Mouse (Mus musculus) macrophage (primary cell): Measurements from ENCODE around the gene Suco. TPM values are rescaled to one million over a fixed set of nuclear protein-coding genes. Genes with fewer than 3 reads are reported as not detected.

Experiments used
- H3K27ac ChIP-seq: fragments of 350-480 bp; formaldehyde crosslinking; 2 replicates; pipeline ENCODE4 v1.9.0; 2021
- H3K36me3 ChIP-seq: fragments of 350-480 bp; formaldehyde crosslinking; 2 replicates; pipeline ENCODE4 v1.9.0; 2021; ENCODE audit errors: inconsistent target
- H3K4me3 ChIP-seq: fragments of 350-480 bp; formaldehyde crosslinking; 2 replicates; pipeline ENCODE4 v1.9.0; 2021; ENCODE audit errors: inconsistent target
- H3K79me2 ChIP-seq: fragments of 350-480 bp; formaldehyde crosslinking; 2 replicates; pipeline ENCODE4 v1.9.0; 2021; ENCODE audit errors: inconsistent target
- WGBS: methylation state at CpG from one replicate; pipeline ENCODE4 v1.1.7; 2026; ENCODE audit warnings: inconsistent platforms; ENCODE audit not compliant: missing documents; 5-methylcytosine and 5-hydroxymethylcytosine counted together
- polyA plus RNA-seq: library from polyadenylated mRNA; stranded (reverse); fragments of 250-400 nt; gene quantifications from 3 replicates; pipeline ENCODE4 v1.2.4, GENCODE M21; 2018; ENCODE audit warnings: inconsistent platforms

Gene Suco
- polyA plus RNA-seq, 1 experiment from 2014 or later: 10.4 TPM

GRCm38 (mm10) chr1:161782725-161783124, 93.8 kb downstream of the Suco start:
- no peak overlapping the region for H3K27ac ChIP-seq
- WGBS: 95% methylated on average over 2 of the region's 2 CpGs
- no peaks in the 10 kb centered on the region for H3K79me2 ChIP-seq
- H3K4me3 ChIP-seq: no peak overlapping the region
- no peaks in the 10 kb centered on the region for H3K36me3 ChIP-seq

- H3K36me3 ChIP-seq: no peaks in the 10 kb centered on the region
- H3K79me2 ChIP-seq: no peaks in the 10 kb centered on the region
- no peak overlapping the region for H3K4me3 ChIP-seq
- no peak overlapping the region for H3K27ac ChIP-seq
- WGBS: 66% methylated on average over 5 of the region's 5 CpGs
These were observed 94.9 kb downstream of the Suco start for GRCm38 (mm10) chr1:161781594-161781993.

GRCm38 (mm10) chr1:161779057-161779456, 97.4 kb downstream of the Suco start:
- Histone ChIP-seq H3K4me3 (no peak overlapping the region), H3K79me2 (no peaks in the 10 kb centered on the region), H3K36me3 (no peaks in the 10 kb centered on the region), H3K27ac (no peak overlapping the region)

- 93% methylated on average over 6 of the region's 6 CpGs for WGBS
- H3K79me2 ChIP-seq: no peaks in the 10 kb centered on the region
- no peaks in the 10 kb centered on the region for H3K36me3 ChIP-seq
- no peak overlapping the region for H3K4me3 ChIP-seq
- no peak overlapping the region for H3K27ac ChIP-seq
These were observed 101.3 kb downstream of the Suco start for GRCm38 (mm10) chr1:161775151-161775550.

GRCm38 (mm10) chr1:161771293-161771692, 105.2 kb downstream of the Suco start:
- H3K27ac ChIP-seq: no peak overlapping the region
- no peak overlapping the region for H3K4me3 ChIP-seq
- no peaks in the 10 kb centered on the region for H3K36me3 ChIP-seq
- WGBS: 100% methylated on average over 2 of the region's 2 CpGs
- no peaks in the 10 kb centered on the region for H3K79me2 ChIP-seq

GRCm38 (mm10) chr1:161769329-161769728, 107.2 kb downstream of the Suco start:
- Histone ChIP-seq H3K27ac (no peak overlapping the region), H3K4me3 (no peak overlapping the region), H3K36me3 (no peaks in the 10 kb centered on the region), H3K79me2 (no peaks in the 10 kb centered on the region)
- WGBS: 100% methylated on average over 1 of the region's 1 CpGs

- Histone ChIP-seq H3K27ac (no peak overlapping the region), H3K36me3 (no peaks in the 10 kb centered on the region), H3K4me3 (peak overlapping the region; percentile 17), H3K79me2 (no peaks in the 10 kb centered on the region)
- under 1% methylated on average over 12 of the region's 12 CpGs for WGBS
These were observed 109.4 kb downstream of the Suco start for GRCm38 (mm10) chr1:161767101-161767524.

GRCm38 (mm10) chr1:161766656-161767055, 109.8 kb downstream of the Suco start:
- no peaks in the 10 kb centered on the region for H3K79me2 ChIP-seq
- H3K4me3 ChIP-seq: peak overlapping the region; percentile 17
- H3K36me3 ChIP-seq: no peaks in the 10 kb centered on the region
- WGBS: 2% methylated on average over 5 of the region's 5 CpGs
- H3K27ac ChIP-seq: no peak overlapping the region

Other genes starting within 250 kb of the Suco start
- gene Fasl, start 88.2 kb downstream of the Suco start, polyA plus RNA-seq: not detected in 3 replicates
- 11.5 to 21.0 TPM (median 15.2 TPM) in 3 replicates for gene Pigc, start 92.5 kb upstream of the Suco start, polyA plus RNA-seq
- gene 4930558K02Rik, start 103.0 kb upstream of the Suco start, polyA plus RNA-seq: not detected in 3 replicates